Mouse (Mus musculus): ENCODE results near the gene Cfap221.

- TF ChIP-seq CTCF (IDR thresholded peaks at IDR 0.05; ENCODE audit: low read depth) (no peak), EP300 (IDR thresholded peaks at IDR 0.05; ENCODE audit: low read depth) (no peak)
Measured at GRCm38 (mm10) chr1:119936861-119937260, 60.2 kb downstream of the Cfap221 start.
